Mouse (Mus musculus): ENCODE measurements around the gene Taf13. TPM values are rescaled to one million over a fixed set of nuclear protein-coding genes. Genes with fewer than 3 reads are reported as not detected.

The Taf13 gene
- total RNA-seq (2023; ENCODE audit: inconsistent age) = 30.3 to 40.4 TPM (median 31.9 TPM) in 4 replicates

DNA sequence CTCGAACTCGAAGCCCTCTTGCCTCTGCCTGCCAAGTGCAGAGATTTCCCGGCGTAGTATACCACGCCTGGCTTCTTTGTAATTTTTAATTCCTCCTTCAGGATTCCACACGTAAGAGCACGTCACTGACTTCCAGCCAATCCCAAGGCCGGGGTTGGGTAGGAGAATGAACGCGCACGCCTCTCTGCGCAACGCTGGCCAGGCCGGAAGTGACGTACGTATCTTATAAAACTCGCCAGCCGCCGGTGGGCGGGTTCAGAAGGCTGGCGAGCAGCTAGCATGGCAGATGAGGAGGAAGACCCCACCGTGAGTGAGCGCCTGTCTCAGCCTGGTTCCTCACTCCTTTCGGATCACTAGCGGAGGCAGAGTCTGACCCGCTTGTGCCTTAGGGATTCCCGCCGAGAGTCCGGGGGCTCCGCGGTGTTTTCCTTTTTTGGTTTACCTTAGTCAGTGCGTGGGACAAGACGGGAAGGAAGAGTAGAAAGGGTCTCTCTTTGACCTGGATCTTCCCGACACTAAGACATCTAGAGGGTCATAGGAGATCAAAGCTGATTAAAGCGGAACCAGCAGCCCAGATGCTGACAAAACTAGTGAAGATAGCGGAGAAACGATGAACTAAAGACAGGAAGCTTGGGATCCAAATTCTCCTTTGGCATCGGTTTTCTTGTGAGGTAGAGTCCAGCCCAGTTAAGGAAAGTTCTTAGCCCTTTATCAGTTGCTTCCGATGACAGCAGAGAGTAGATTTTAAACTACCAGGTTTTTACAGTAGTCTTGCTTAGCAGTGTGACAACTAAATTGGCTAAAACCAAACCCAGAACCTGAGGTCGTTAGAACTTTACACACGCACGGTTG is at the start of gene Taf13:
TSS of gene Taf13 (plus strand) at position 256 of the 852 bp plus-strand sequence.

DNA sequence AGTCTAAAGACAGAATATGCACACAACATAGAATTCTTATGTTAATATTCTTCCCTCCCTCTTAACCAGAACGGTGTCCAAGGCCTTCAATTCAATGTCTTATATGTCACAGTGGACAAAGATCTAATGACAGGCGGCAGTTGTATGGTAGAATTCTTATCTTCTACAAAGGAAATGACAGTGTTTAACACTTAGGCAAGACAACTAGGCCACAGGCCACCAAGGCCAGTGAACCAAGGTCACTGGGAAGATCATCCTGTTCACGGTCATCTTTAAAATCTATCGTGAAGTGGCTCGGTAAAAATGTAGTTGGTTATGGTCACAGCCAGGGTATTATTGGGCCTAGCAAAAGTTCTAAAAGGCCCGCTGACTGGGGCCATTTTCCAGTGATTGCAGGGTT is 37.5 kb upstream of the Taf13 start, which contains the start of gene 1700013F07Rik:
TSS of gene 1700013F07Rik (plus strand) at position 200 of the 400 bp plus-strand sequence.

DNA sequence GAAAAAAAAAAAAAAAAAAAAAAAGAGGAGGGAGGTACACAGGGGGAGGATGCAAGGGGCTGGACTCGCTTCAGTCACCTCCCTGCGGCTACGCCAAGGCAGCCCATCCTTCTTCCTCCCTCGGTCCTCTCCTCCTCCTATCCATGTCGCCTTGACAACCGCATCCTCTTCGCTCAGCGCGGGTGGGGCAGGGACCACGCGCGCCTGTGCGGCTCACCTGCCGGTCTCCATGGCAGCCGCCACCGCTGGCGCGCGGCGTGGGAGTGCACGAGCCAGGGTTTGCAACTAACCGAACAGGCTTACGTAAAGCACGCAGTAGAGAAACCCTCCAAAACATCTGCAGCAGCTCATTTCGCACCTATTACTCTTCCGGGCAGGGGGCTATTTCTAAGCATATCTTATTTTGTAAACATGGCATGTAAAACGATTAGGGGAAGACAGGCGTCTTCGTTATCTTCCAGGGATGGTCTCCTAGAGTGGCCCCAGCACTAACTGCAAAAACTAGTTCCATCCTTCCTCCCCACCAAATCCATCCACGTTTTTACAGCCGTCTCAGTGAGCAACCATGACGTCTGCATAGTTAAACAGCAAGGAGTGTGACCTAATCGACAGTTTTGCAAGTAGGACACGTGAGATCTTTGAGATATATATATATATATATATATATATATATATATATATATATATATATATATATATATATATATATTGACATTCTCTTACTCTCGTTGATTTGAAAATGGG is 34.8 kb upstream of the Taf13 start, which contains the start of gene 5330417C22Rik:
TSS of gene 5330417C22Rik (minus strand) at position 20 of the 744 bp plus-strand sequence.

DNA sequence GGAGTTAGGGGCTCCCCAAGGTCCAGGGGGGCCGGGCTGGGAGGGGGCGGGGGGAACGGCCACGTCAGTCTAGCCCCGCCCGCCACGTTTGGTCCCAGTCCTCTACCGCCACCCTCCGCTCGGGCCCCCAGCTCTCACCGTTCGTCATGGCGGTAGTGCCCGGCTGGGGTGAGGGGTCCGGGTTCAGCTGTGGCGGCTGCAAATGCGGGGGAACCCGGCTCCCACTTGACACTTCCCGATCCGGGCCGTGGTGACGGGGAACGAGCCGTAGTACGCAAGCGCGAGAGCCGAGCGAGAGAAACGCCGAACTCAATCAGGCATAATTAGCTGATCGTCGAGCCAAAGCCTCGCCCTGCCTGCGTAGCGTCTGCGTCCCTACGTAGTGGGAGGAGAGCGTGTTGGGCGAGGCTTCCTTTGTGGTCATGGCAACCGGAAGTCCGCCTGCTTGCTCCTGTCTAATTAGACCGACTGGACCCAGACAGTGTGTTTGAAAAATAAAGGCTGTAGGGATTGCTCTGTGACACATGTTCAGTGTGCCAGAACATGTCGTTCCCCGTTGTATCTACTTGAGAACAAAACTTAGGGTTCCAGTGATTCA is 9.3 kb upstream of the Taf13 start, which contains the start of gene Tmem167b:
TSS of gene Tmem167b (minus strand) at position 334 of the 598 bp plus-strand sequence.

DNA sequence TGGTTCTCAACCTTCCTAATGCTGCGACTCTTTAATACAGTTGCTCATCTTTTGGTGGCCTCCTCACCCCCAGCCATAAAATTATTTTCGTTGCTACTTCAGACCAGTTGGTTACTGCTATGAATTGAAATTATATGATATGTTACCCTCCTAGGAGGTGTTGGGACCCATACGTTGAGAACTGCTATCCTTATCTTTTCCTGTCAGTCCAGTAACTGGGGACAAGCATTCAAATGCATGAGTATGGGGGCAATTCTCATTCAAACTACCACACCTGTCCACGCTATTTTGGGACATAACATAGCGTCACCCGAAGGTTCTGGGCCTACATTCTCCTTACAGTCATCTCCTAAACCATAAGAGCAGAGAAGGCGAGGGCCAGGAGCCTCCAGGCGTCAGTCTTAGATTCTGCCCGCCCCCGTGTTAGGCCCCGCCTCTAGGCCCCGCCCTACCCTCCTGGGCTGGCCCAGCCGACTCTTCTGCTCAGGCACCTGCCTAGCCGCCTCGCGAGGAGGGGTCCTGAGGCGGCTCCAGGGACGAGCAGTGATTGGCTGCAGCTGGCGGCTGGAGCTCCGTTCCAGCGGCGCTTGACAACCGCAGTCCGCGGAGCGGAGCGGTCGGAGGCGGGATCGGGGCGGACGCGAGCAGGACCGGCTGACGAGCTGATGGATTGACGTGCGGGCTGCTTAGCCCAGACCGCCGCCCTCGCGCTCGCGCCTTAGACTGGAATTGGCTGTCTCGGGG is 19.5 kb downstream of the Taf13 start, which contains the start of gene Wdr47:
TSS of gene Wdr47 (plus strand) at position 494 of the 744 bp plus-strand sequence.

Other genes starting within 250 kb of the Taf13 start
- not detected in 4 replicates for gene Mybphl, start 206.8 kb upstream of the Taf13 start, total RNA-seq (2023; ENCODE audit: inconsistent age)
- 0.74 to 1.4 TPM (median 1.0 TPM) in 4 replicates for gene Psrc1, start 187.9 kb upstream of the Taf13 start, total RNA-seq (2023; ENCODE audit: inconsistent age)
- gene Celsr2, start 156.1 kb upstream of the Taf13 start, total RNA-seq (2023; ENCODE audit: inconsistent age) = 3.3 to 6.2 TPM (median 4.9 TPM) in 4 replicates
- 118 to 128 TPM (median 127 TPM) in 4 replicates for gene Sars, start 126.5 kb upstream of the Taf13 start, total RNA-seq (2023; ENCODE audit: inconsistent age)
- not detected in 4 replicates for gene 1700013F07Rik, start 37.5 kb upstream of the Taf13 start, total RNA-seq (2023; ENCODE audit: inconsistent age)
- gene 5330417C22Rik, start 35.2 kb upstream of the Taf13 start, total RNA-seq (2023; ENCODE audit: inconsistent age) = 0.16 TPM in 1 of 4 replicates, not detected in the others
- 41.7 to 42.7 TPM (median 42.1 TPM) in 4 replicates for gene Tmem167b, start 9.2 kb upstream of the Taf13 start, total RNA-seq (2023; ENCODE audit: inconsistent age)
- 16.9 to 29.3 TPM (median 24.5 TPM) in 4 replicates for gene Wdr47, start 19.6 kb downstream of the Taf13 start, total RNA-seq (2023; ENCODE audit: inconsistent age)
- 31.9 to 37.1 TPM (median 34.7 TPM) in 4 replicates for gene Clcc1, start 82.2 kb downstream of the Taf13 start, total RNA-seq (2023; ENCODE audit: inconsistent age)
- 0.27 to 2.0 TPM in 2 of 4 replicates, not detected in the others for gene Gpsm2, start 150.6 kb downstream of the Taf13 start, total RNA-seq (2023; ENCODE audit: inconsistent age)
- not detected in 4 replicates for gene Aknad1, start 168.0 kb downstream of the Taf13 start, total RNA-seq (2023; ENCODE audit: inconsistent age)